Mouse (Mus musculus) 3T3-L1 (cell line): ENCODE results near the gene Marc1.

ENCODE experiments used
- DNase-seq: peaks from one replicate; pipeline ENCODE4 v3.0.0-alpha.2; 2015; ENCODE audit warnings: low read depth, low spot score

Marc1 gene

GRCm38 (mm10) chr1:184822678-184823077, 11.6 kb upstream of the Marc1 start:
- DNase-seq = no peak

GRCm38 (mm10) chr1:184817768-184818167, 6.7 kb upstream of the Marc1 start:
- DNase-seq = no peak

- DNase-seq = no peak
These were observed 670 bp upstream of the Marc1 start for GRCm38 (mm10) chr1:184811716-184812250.

- DNase-seq = no peak
These were observed 1.5 kb downstream of the Marc1 start for GRCm38 (mm10) chr1:184809578-184810001.

GRCm38 (mm10) chr1:184808418-184809012, 2.6 kb downstream of the Marc1 start:
- peak; percentile 71 for DNase-seq

GRCm38 (mm10) chr1:184807627-184808417, 3.3 kb downstream of the Marc1 start:
- DNase-seq = no peak

- DNase-seq = no peak
These were observed 4.0 kb downstream of the Marc1 start for GRCm38 (mm10) chr1:184807123-184807522.

GRCm38 (mm10) chr1:184805749-184806148, 5.4 kb downstream of the Marc1 start:
- no peak for DNase-seq

GRCm38 (mm10) chr1:184793163-184793876, 17.8 kb downstream of the Marc1 start:
- DNase-seq = no peak

- DNase-seq = peak; percentile 82
These were observed 20.0 kb downstream of the Marc1 start for GRCm38 (mm10) chr1:184791109-184791508.

- DNase-seq = peak; percentile 13
These were observed 24.5 kb downstream of the Marc1 start for GRCm38 (mm10) chr1:184786376-184787151.

- DNase-seq = no peak
These were observed 27.5 kb downstream of the Marc1 start for GRCm38 (mm10) chr1:184783641-184784040.

GRCm38 (mm10) chr1:184782161-184782513, 29.0 kb downstream of the Marc1 start:
- DNase-seq = peak; percentile 90

GRCm38 (mm10) chr1:184781286-184782160, 29.6 kb downstream of the Marc1 start:
- peak; percentile 19 for DNase-seq

- no peak for DNase-seq
These were observed 33.0 kb downstream of the Marc1 start for GRCm38 (mm10) chr1:184778157-184778556.

- no peak for DNase-seq
These were observed 33.9 kb downstream of the Marc1 start for GRCm38 (mm10) chr1:184777061-184777795.

GRCm38 (mm10) chr1:184775289-184775688, 35.8 kb downstream of the Marc1 start:
- no peak for DNase-seq

GRCm38 (mm10) chr1:184771891-184772249, 39.2 kb downstream of the Marc1 start:
- no peak for DNase-seq

- peak; percentile 64 for DNase-seq
These were observed 39.8 kb downstream of the Marc1 start for GRCm38 (mm10) chr1:184771202-184771890.
